Mouse (Mus musculus) spleen, embryonic (tissue): Measurements from ENCODE around the gene Gpbar1.
"Not testable (repeated sequence)": the region's sequence is repeated elsewhere in the genome, so short reads cannot be mapped to it uniquely, and the experiment has no call there.

Experiments
- CTCF ChIA-PET: fragments of 350-600 bp; sonication (Branson Sonifier 250); formaldehyde crosslinking; loops from one replicate; lab custom pipeline; 2022; lab: Charles Lee

Gpbar1 gene

GRCm38 (mm10) chr1:74314796-74315195 is 36.4 kb downstream of the Gpbar1 start:
- CTCF ChIA-PET = interaction anchor here (0.6 to 0.7 kb wide), 3 partner anchors 31 to 121 kb away, joined by 3 read pairs; no protein-coding TSS in a partner anchor

GRCm38 (mm10) chr1:74316114-74316827 is 37.9 kb downstream of the Gpbar1 start:
- CTCF ChIA-PET = interaction anchor here (0.6 kb wide), 1 partner anchor 962 kb away, joined by 3 read pairs; no protein-coding TSS in a partner anchor

DNA sequence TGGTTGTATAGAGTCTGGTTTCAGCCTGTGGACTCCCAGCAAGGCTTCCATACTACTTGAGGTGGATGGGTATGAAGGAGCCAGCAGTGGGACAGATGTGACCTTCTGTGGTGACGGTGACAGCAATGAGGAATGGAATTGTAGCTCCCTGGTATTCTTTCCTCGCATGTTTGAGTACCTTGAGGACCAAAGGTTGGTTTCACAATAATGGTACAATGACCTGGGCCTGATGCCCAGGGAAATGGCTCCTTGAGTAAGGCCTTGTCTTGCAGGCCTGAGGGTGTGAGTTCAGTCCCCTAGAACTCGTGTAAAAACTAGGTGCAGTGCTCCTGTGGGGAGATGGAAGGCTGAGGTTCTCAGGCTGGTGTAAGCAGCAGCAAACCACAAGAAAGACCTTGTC is 40.4 kb downstream of the Gpbar1 start:
- CTCF ChIA-PET = interaction anchor here (0.7 kb wide), 1 partner anchor 68 kb away, joined by 6 read pairs; no protein-coding TSS in a partner anchor

DNA sequence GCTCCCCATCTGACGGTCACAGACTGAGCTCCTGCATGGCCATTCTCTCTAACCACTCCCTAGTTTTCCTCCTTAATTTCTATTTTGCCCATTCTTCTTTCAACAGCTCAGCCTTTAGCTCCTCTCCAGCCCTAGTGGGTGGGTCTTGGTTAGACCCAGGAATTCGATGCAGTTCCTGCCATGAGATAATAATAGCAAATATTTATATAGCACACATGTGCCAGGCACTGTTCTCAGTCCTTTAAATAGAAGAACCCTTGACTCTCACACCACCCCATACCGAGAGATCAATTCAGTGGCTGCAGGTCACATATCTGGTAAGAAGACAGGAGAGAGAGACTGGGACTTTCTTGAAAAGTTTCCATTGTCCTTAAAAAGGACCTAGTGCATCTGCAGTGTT is 43.0 kb downstream of the Gpbar1 start:
- CTCF ChIA-PET = no interaction called here

- CTCF ChIA-PET = not testable (repeated sequence)
These were observed 48.6 kb downstream of the Gpbar1 start for GRCm38 (mm10) chr1:74326916-74327315.
